In genomic region chr5:105575839-105576238, GRCm38 (mm10) we compare ENCODE assay signal across 10 mouse cellular contexts. TPM values are rescaled to one million over a fixed set of nuclear protein-coding genes. Genes with fewer than 3 reads are reported as not detected.
DNase-seq lines count a peak whose midpoint lies in the region; ATAC-seq and TF ChIP-seq lines count a peak whose summit lies in the region.
"Had no signal": no experiment of that assay in that cellular context is flagged by ENCODE, and none has a peak within 500 bp of the region (broad histone marks: within the 10 kb centered on the region; RNA-seq: fewer than 3 reads in every experiment).

No protein-coding gene starts in this region.

- no peak overlapping the region for H3K27ac ChIP-seq in midbrain, postnatal 0 days (ENCODE audit: low read depth, low read length)
- no peak overlapping the region for H3K27ac ChIP-seq in midbrain, embryonic 13.5 days
- H3K27ac ChIP-seq in stomach, embryonic 16.5 days (ENCODE audit: low read length) = no peak overlapping the region
- no peak overlapping the region for H3K27ac ChIP-seq in forebrain, embryonic 13.5 days
- H3K27ac ChIP-seq: forebrain, embryonic 15.5 days had no signal

- ATAC-seq in midbrain, postnatal 0 days (ENCODE audit: low FRiP score) = no peak
- ATAC-seq in midbrain, embryonic 13.5 days = no peak
- peak; percentile 56; the same call in 1 of the 2 replicates for ATAC-seq in stomach, embryonic 16.5 days (ENCODE audit: insufficient read depth, low FRiP score)
- ATAC-seq in forebrain, embryonic 13.5 days = no peak
- ATAC-seq: forebrain, embryonic 15.5 days had no signal

- H3K27me3 ChIP-seq in midbrain, postnatal 0 days (ENCODE audit: insufficient read depth, low read length) = no peaks in the 10 kb centered on the region
- no peaks in the 10 kb centered on the region for H3K27me3 ChIP-seq in midbrain, embryonic 13.5 days
- no peaks in the 10 kb centered on the region for H3K27me3 ChIP-seq in stomach, embryonic 16.5 days (ENCODE audit: control insufficient read depth, insufficient read depth, low read length)
- no peaks in the 10 kb centered on the region for H3K27me3 ChIP-seq in forebrain, embryonic 13.5 days
- H3K27me3 ChIP-seq: forebrain, embryonic 15.5 days had no signal

- 63% methylated on average over 6 of the region's 6 CpGs for WGBS in midbrain, postnatal 0 days
- WGBS in midbrain, embryonic 13.5 days = 77% methylated on average over 6 of the region's 6 CpGs
- 65% methylated on average over 6 of the region's 6 CpGs for WGBS in stomach, embryonic 16.5 days
- WGBS in forebrain, embryonic 13.5 days = 82% methylated on average over 6 of the region's 6 CpGs

- no peak for TF ChIP-seq CTCF in midbrain, postnatal 0 days (IDR thresholded peaks at IDR 0.05)

- peaks cover 7% of the 10 kb centered on the region; the same call in 1 of the 2 replicates for H3K36me3 ChIP-seq in midbrain, postnatal 0 days (ENCODE audit: insufficient read depth, low read length)
- no peaks in the 10 kb centered on the region for H3K36me3 ChIP-seq in midbrain, embryonic 13.5 days
- no peaks in the 10 kb centered on the region for H3K36me3 ChIP-seq in stomach, embryonic 16.5 days (ENCODE audit: control insufficient read depth, insufficient read depth, low read length)
- H3K36me3 ChIP-seq in forebrain, embryonic 13.5 days (ENCODE audit: poor library complexity, severe bottlenecking) = 0 out of 2 replicates have a peak, but pooled peaks cover 10% of the 10 kb centered on the region
- H3K36me3 ChIP-seq: forebrain, embryonic 15.5 days had no signal

- no peak overlapping the region for H3K4me3 ChIP-seq in midbrain, postnatal 0 days (ENCODE audit: low read depth, low read length)
- H3K4me3 ChIP-seq in midbrain, embryonic 13.5 days (replicated peaks) = no peak overlapping the region
- no peak overlapping the region for H3K4me3 ChIP-seq in stomach, embryonic 16.5 days (replicated peaks; ENCODE audit: low read length)
- no peak overlapping the region for H3K4me3 ChIP-seq in forebrain, embryonic 13.5 days
- H3K4me3 ChIP-seq: forebrain, embryonic 15.5 days had no signal

- no peaks in the 10 kb centered on the region for H3K9me3 ChIP-seq in midbrain, postnatal 0 days (ENCODE audit: low read length)
- no peaks in the 10 kb centered on the region for H3K9me3 ChIP-seq in midbrain, embryonic 13.5 days
- no peaks in the 10 kb centered on the region for H3K9me3 ChIP-seq in stomach, embryonic 16.5 days (replicated peaks; ENCODE audit: control insufficient read depth, low read length)
- no peaks in the 10 kb centered on the region for H3K9me3 ChIP-seq in forebrain, embryonic 13.5 days (replicated peaks)
- H3K9me3 ChIP-seq: forebrain, embryonic 15.5 days had no signal

- H3K9ac ChIP-seq in midbrain, postnatal 0 days (replicated peaks; ENCODE audit: low read length, poor library complexity, severe bottlenecking) = no peak overlapping the region
- H3K9ac ChIP-seq in midbrain, embryonic 13.5 days (replicated peaks) = no peak overlapping the region
- no peak overlapping the region for H3K9ac ChIP-seq in stomach, embryonic 16.5 days (ENCODE audit: low read length)
- H3K9ac ChIP-seq in forebrain, embryonic 13.5 days = no peak overlapping the region
- H3K9ac ChIP-seq: forebrain, embryonic 15.5 days had no signal

- no peaks in the 10 kb centered on the region for H3K4me1 ChIP-seq in midbrain, postnatal 0 days (ENCODE audit: insufficient read depth, low read length)
- no peaks in the 10 kb centered on the region for H3K4me1 ChIP-seq in midbrain, embryonic 13.5 days (replicated peaks)
- H3K4me1 ChIP-seq in stomach, embryonic 16.5 days (ENCODE audit: control insufficient read depth, insufficient read depth, low read length) = no peaks in the 10 kb centered on the region
- H3K4me1 ChIP-seq in forebrain, embryonic 13.5 days = no peaks in the 10 kb centered on the region
- H3K4me1 ChIP-seq: forebrain, embryonic 15.5 days had no signal

- DNase-seq in embryo, embryonic 10 days (ENCODE audit: low spot score) = peak; percentile 22
- no peak for DNase-seq in embryo, embryonic 9.5 days (ENCODE audit: extremely low spot score)
- DNase-seq in midbrain, postnatal 0 days (ENCODE audit: low spot score) = peak; percentile 14
- peak; percentile 91 for DNase-seq in liver
- no peak for DNase-seq in adrenal gland, adult 2 months
- DNase-seq: kidney, postnatal 25 days had no signal

- no peak overlapping the region for H3K4me2 ChIP-seq in midbrain, postnatal 0 days (ENCODE audit: low read depth, low read length, poor library complexity, severe bottlenecking)
- no peak overlapping the region for H3K4me2 ChIP-seq in midbrain, embryonic 13.5 days (replicated peaks)
- no peak overlapping the region for H3K4me2 ChIP-seq in stomach, embryonic 16.5 days (ENCODE audit: low read depth, low read length)
- no peak overlapping the region for H3K4me2 ChIP-seq in forebrain, embryonic 13.5 days
- H3K4me2 ChIP-seq: forebrain, embryonic 15.5 days had no signal

RNA-seq across cellular contexts. Expression of gene Lrrc8c, which starts 56.7 kb away (rescaled TPM):
- total RNA-seq in midbrain, postnatal 0 days (2014; rRNA removed) = 11.4 and 11.6 TPM in 2 replicates
- polyA plus RNA-seq in midbrain, postnatal 0 days (2015; fragmentation: Nextera tagmentation; extraction: Ambion mirVana) = 10.8 and 14.7 TPM in 2 replicates
- polyA plus RNA-seq in midbrain, embryonic 13.5 days (2015; fragmentation: Nextera tagmentation; extraction: Ambion mirVana) = 8.2 and 9.7 TPM in 2 replicates
- 13.3 and 14.8 TPM in 2 replicates for polyA plus RNA-seq in stomach, embryonic 16.5 days (2015; fragmentation: Nextera tagmentation; extraction: Ambion mirVana)
- polyA plus RNA-seq in forebrain, embryonic 13.5 days (2015; fragmentation: Nextera tagmentation; extraction: Ambion mirVana) = 9.4 and 9.5 TPM in 2 replicates
- total RNA-seq in adrenal gland, adult 2 months (2021) = 10 to 100 TPM; 21.5 to 25.9 TPM
- 43.5 and 63.9 TPM in 2 replicates for polyA plus RNA-seq in adrenal gland, adult 2 months (2012; rRNA removed)

Comparison
In these comparisons a context has a peak if more than half of its experiments do, and no peak if none do; other contexts are left out.
1. DNase-seq: peak in embryo, embryonic 10 days (single experiment), midbrain, postnatal 0 days (single experiment) and liver (single experiment); none in embryo, embryonic 9.5 days (single experiment) and adrenal gland, adult 2 months (single experiment).